ENCODE assay signal across 8 mouse cellular contexts in genomic region chr15:99874612-99875333, GRCm38 (mm10). TPM values are rescaled to one million over a fixed set of nuclear protein-coding genes. Genes with fewer than 3 reads are reported as not detected.
DNase-seq lines count a peak whose midpoint lies in the region; ATAC-seq lines count a peak whose summit lies in the region.

No protein-coding gene starts in this region.

- ATAC-seq in neural tube, embryonic 11.5 days (ENCODE audit: insufficient read depth, low FRiP score, low TSS enrichment): peak; percentile 53
- peak; percentile 14; the same call in 1 of the 2 replicates for ATAC-seq in heart, embryonic 14.5 days (ENCODE audit: insufficient number of reproducible peaks, insufficient read depth, low FRiP score, low read depth)
- peak; percentile 11; the same call in 1 of the 2 replicates for ATAC-seq in megakaryocyte-erythroid progenitor cell, adult 5-6 weeks (replicated peaks; ENCODE audit: low FRiP score, low TSS enrichment, poor library complexity, severe bottlenecking)

- 6% methylated on average over 30 of the region's 30 CpGs for WGBS in neural tube, embryonic 11.5 days
- 7% methylated on average over 30 of the region's 30 CpGs for WGBS in heart, embryonic 14.5 days

- 0 out of 2 replicates have a peak, but pooled peaks cover 3% of the 10 kb centered on the region for H3K4me1 ChIP-seq in neural tube, embryonic 11.5 days (ENCODE audit: control insufficient read depth, insufficient read depth, low read length)
- H3K4me1 ChIP-seq in heart, embryonic 14.5 days (ENCODE audit: control insufficient read depth in 2 of 2, insufficient read depth in 2 of 2, low read length in 2 of 2): peaks cover 5 to 12% of the 10 kb centered on the region in 2 experiments; a peak in 3 of 4 replicates

- H3K9me3 ChIP-seq in neural tube, embryonic 11.5 days (ENCODE audit: control insufficient read depth, low read length): no peaks in the 10 kb centered on the region
- no peaks in the 10 kb centered on the region for H3K9me3 ChIP-seq in heart, embryonic 14.5 days (ENCODE audit: control insufficient read depth, low read length)

- H3K4me2 ChIP-seq in neural tube, embryonic 11.5 days (ENCODE audit: low read depth): peak overlapping the region; percentile 96
- H3K4me2 ChIP-seq in heart, embryonic 14.5 days (ENCODE audit: low read length): peak overlapping the region; percentile 99

- peak overlapping the region; percentile 62 for H3K4me3 ChIP-seq in neural tube, embryonic 11.5 days (ENCODE audit: low read depth, low read length)
- peak overlapping the region; percentile 84 to 86 for H3K4me3 ChIP-seq in heart, embryonic 14.5 days (ENCODE audit: control insufficient read depth in 1 of 2, insufficient read depth in 1 of 2, low read depth in 1 of 2, low read length in 2 of 2)

- no peaks in the 10 kb centered on the region for H3K36me3 ChIP-seq in neural tube, embryonic 11.5 days (ENCODE audit: control insufficient read depth, insufficient read depth, low read length)
- no peaks in the 10 kb centered on the region for H3K36me3 ChIP-seq in heart, embryonic 14.5 days (ENCODE audit: control insufficient read depth, insufficient read depth, low read length)

- H3K27me3 ChIP-seq in neural tube, embryonic 11.5 days (ENCODE audit: control insufficient read depth, insufficient read depth, low read length): no peaks in the 10 kb centered on the region
- no peaks in the 10 kb centered on the region for H3K27me3 ChIP-seq in heart, embryonic 14.5 days (ENCODE audit: control insufficient read depth, insufficient read depth, low read length)

- no peak overlapping the region for H3K27ac ChIP-seq in neural tube, embryonic 11.5 days (ENCODE audit: low read depth, low read length)
- H3K27ac ChIP-seq in heart, embryonic 14.5 days (replicated peaks in 1 of 2; ENCODE audit: control insufficient read depth in 1 of 2, insufficient read depth in 1 of 2, low read depth in 2 of 2, low read length in 2 of 2): peak overlapping the region in 1 of 2 experiments; percentile 75; a peak in 2 of 4 replicates

- H3K9ac ChIP-seq in neural tube, embryonic 11.5 days (ENCODE audit: low read length): peak overlapping the region; percentile 67
- H3K9ac ChIP-seq in heart, embryonic 14.5 days (ENCODE audit: low read length): peak overlapping the region; percentile 76

- peak; percentile 25 for DNase-seq in neural tube, embryonic 11.5 days (ENCODE audit: low spot score)
- no peak for DNase-seq in neural tube, embryonic 10.5 days (ENCODE audit: extremely low spot score, low spot score)
- peak; percentile 31 for DNase-seq in cerebellum, adult 9-11 months
- peak; percentile 50 for DNase-seq in kidney, postnatal 10 days
- no peak for DNase-seq in yolk sac, embryonic 10.5 days (ENCODE audit: low spot score)
- DNase-seq in urinary bladder, postnatal 10 days (ENCODE audit: low spot score): no peak

RNA-seq across cellular contexts. Expression of gene Lima1, which starts 0.5 kb away (rescaled TPM):
- 33.1 and 40.0 TPM in 2 replicates for polyA plus RNA-seq in neural tube, embryonic 11.5 days (2014; fragmentation: Nextera tagmentation; extraction: Ambion mirVana)
- 16.9 and 18.6 TPM in 2 replicates for polyA plus RNA-seq in heart, embryonic 14.5 days (2014; fragmentation: Nextera tagmentation; extraction: Ambion mirVana)
- 0.09 TPM in 1 of 2 replicates, not detected in the other for total RNA-seq in megakaryocyte-erythroid progenitor cell, adult 5-6 weeks (2014; fragmentation: Nextera tagmentation)
- total RNA-seq in megakaryocyte-erythroid progenitor cell, adult 5-6 weeks (2017): 0.11 TPM in 1 of 2 replicates, not detected in the other

Comparison
In these comparisons a context has a peak if more than half of its experiments do, and no peak if none do; other contexts are left out.
1. DNase-seq: peak in neural tube, embryonic 11.5 days (single experiment), cerebellum, adult 9-11 months (single experiment) and kidney, postnatal 10 days (single experiment); none in neural tube, embryonic 10.5 days (single experiment), yolk sac, embryonic 10.5 days (single experiment) and urinary bladder, postnatal 10 days (single experiment).
2. Peak in every context shown above with its lines, with median percentiles within 50 percentile points of each other: ATAC-seq.